Mouse (Mus musculus): Measurements from ENCODE around the gene Xrn1. TPM values are rescaled to one million over a fixed set of nuclear protein-coding genes. Genes with fewer than 3 reads are reported as not detected.
"Not testable (repeated sequence)": the region's sequence is repeated elsewhere in the genome, so short reads cannot be mapped to it uniquely, and the experiment has no call there.

Xrn1 gene
- polyA plus RNA-seq, 3 experiments from 2014 or later: 43.3 to 64.3 (median 51.5) TPM

DNA sequence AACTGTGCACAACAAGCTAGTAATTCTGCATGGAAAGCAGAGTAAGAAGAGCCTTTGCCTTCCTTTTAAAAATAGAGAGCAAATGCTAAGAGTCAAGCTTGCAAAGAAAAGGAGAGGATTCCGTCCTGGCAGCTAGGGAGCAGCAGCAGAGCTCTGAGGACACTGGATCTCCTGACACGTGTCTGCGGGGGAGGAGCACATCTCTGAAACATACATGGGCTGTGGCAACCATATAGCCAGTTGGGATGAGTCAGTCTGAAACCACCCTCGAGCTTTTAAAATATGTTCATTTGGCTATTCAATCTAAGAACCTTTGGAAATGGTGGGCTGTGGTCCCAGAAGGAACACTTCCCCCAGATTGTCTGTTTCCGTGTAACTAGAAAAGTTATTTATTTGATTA is 100.3 kb downstream of the Xrn1 start:
- no peak for ATAC-seq

DNA sequence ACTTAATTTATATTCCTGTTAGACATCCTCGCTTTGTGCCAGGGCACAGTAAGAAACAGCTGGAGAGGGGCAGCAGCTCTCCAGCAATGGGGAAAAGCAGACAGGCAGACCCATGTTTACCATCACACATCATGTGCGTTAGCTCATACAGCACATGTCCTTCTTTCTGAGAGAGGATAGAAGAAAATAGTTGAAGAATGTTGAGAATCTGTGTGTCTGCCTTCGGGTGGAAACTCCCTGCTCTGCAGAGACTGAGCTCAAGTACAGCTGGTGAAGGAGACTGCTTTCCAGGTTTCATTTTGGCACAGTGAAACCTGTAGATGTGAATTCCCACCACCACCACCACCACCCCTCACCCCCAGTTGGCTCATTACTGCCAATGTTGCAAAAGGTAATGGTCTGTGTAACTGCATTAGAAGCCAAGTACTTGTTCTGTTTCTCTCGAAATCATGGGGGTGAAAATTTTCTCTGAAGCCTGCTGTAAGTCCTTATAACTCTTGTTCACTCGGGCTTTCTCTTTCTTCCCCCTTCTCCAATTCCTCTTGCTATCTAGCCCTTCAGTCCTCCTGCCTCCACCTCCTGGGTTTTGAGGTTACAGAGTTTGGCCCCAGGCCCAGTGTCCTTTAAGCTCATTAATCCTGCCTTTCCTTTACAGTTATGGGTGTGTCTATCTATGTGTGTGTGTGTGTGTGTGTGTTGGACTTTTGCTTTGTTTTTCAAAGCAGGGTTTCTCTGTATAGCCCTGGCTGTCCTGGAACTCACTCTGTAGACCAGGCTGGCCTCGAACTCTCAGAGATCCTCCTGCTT is 102.1 kb downstream of the Xrn1 start:
- ATAC-seq: no peak

DNA sequence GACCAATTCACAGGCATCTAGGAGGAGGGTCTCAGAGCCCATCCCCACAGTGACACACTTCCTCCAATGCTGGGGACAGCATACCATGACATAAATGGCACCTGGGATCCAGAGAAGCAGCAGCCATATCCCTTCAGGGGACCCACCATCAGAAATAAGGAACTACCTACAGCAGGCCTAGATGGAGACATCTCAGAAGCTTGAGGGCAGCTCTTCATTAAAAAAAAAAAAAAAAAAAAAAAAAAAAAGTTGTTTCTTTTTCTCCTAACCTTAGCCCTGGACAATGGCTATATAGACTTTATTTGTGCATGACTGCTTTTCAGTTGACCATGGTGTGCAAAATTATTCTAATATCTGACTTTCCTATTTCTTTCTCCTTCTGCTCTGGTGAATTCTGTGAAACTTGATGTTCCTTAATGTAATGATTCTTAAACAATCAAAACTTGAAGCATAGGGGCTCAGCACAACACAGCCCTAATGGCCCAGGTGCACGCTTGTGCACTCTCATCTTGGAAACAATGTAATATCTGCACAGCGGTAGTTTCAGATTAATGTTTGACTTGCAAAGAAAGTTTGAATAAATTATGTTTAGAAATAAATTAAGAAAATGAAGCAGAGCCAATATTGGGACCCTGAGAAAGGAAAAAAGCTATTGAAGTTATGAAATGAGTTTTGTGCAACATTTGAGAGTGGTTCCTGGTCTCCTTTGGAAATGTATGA is 108.7 kb downstream of the Xrn1 start:
- no peak for ATAC-seq

DNA sequence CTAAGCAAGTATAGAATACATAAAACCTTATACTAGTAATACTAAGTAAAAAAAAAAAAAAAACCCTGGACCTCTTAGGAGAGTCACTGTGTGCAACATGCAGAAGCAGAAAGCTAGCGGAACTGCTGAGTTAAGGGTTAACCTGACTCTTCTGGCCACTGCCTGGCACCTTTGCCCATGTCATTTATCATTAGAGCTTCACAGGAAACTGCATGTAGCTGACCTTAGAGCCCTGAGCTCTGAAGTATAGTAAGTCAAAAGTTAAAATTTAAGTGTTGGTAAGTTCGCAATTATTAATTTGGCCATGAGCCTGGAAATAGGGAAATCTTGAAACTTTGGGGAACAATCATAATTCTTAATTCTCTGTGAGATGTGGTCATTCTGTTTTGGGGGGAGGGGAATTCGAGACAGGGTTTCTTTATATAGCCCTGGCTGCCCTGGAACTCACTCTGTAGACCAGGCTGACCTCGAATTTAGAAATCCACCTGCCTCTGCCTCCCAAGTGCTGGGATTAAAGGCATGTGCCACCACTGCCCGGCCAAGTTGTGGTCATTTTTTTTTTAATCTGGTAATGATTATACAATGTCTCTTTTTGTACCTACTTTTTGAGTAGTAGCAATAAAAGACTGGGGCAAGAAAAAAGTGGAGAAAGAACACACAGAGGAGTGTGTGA is 109.4 kb downstream of the Xrn1 start:
- no peak for ATAC-seq

DNA sequence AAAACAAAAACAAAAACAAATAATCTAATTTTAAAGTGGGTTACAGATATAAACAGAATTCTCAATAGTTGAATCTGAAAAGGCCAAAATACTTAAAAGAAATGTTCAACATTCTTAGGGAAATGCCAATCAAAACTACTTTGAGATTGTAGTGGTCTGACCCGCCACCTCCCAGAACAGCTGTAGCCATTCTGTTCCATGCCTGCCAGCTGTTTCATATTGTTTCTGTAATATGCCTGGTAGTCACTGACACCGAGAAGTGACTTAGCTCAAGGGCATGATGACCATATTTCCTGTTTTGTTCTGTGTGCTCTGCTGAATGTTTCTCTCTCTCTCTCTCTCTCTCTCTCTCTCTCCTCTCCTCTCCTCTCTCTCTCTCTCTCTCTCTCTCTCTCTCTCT is 112.9 kb downstream of the Xrn1 start:
- ATAC-seq: no peak

DNA sequence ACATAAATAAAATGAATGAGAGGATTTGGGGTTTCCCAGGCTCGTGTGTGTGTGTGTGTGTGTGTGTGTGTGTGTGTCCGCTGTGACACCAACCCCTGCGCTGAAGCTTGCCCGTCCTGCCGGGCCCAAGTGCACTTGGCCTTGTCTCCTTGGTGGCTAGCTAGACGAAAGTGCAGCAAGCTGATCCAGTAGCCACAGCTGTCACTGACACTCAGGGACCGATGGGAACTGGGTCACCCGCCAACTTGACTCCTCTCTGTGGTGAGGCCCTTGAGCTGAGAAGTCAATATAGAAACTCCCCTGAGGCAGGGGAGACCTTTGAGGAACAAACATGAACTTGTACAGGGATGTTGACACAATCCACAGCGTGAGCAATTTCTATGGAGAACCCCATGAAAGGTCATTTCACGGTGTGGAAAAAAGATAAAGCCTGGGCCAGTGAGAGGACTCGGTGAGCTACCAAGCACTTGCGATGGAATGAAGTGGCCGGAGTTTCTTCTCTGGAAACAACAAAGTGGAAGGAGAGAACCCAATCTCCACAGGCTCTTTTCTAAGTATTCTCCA is 124.3 kb downstream of the Xrn1 start:
- no peak for ATAC-seq

DNA sequence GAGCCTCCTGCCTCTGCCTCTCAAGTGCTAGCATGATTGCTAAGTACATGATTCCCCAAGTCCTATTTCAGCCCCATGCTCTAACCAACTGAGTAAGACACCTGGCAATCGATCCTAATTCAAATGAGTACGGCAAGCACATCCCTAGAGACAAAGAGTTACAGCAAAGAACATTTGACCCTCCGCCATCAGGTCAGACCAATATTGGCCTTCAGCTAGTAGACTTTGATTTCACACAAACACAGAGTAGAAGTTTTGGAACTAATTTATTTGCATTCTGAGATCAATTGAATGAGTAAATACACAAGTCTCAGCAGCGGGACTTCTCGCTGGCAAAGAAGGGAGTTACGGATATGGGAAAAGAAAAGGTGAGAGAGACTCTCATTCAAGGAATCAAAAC is 130.7 kb downstream of the Xrn1 start:
- ATAC-seq: no peak

DNA sequence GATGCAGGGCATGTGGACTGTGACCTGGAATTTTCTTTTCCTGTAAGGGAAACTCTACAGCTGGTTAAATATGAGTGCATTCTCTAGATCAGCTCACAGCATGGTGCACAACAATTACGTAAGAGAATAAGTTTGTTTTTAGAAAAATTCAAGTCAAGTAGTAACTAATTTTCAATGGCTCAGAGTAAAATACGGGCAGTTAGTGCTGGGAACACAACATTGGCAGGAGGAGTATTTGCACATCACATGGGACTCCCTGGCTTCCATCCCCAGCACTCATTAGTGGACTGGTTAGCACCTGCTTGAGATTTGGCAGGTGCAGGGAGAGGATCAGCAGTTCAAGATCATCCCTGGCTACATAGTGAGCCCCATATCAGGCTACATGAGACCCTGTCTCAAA is 133.1 kb downstream of the Xrn1 start:
- ATAC-seq: no peak

DNA sequence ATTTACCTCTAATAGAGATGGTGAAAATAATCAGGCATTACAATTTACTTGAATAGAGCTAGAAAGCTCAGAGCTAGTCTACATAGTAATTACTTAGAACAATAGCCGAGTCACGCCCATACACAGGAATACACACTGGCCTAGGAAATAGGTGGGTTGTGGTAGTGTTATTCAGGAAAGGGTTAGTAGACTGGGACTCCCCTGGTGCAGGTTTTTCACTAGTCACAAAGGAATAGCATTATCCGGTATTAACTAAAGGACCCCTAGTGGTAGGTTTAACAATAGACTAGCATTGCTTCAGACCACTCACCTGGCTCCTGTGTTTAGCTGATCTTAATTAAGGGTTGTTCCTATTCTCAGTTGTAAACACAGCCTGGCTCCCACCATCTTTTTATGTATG is 133.9 kb downstream of the Xrn1 start:
- not testable (repeated sequence) for ATAC-seq

DNA sequence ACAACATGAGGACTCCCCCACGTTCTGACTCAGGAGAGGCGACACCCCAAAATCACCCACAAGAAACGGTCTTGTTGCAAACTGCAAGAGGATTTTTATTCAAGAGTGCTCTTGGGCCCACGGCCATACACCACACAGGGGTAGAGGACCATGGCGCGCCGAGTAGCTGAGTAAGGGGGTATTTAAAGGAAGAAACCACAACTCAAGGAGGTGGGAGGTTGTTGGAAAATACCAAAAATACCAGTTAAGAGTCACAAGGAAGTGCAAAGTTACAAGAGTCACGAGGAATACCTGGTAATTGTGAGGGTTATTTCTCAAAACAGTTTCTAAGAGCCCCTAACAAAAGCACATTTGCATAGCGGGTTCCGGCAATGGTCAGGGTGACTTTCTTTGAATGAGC is 138.1 kb downstream of the Xrn1 start:
- not testable (repeated sequence) for ATAC-seq

DNA sequence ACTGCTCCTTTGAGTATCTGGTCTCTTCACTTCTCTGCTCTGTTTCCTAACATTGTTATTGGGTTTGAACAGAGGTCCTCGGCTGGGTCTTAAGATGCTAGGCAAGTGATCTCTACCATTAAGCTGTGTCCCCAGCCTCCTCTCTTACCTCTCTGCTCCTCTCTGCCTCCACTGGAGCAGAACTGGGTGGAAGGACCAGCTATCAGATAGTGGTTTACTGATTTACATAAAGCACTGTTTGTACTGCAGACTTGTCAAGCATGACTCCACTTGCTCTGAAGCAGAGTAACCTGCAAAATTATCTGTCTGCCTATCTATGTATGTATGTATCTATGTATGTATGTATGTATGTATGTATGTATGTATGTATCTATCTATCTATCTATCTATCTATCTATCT is 138.7 kb downstream of the Xrn1 start:
- no peak for ATAC-seq

DNA sequence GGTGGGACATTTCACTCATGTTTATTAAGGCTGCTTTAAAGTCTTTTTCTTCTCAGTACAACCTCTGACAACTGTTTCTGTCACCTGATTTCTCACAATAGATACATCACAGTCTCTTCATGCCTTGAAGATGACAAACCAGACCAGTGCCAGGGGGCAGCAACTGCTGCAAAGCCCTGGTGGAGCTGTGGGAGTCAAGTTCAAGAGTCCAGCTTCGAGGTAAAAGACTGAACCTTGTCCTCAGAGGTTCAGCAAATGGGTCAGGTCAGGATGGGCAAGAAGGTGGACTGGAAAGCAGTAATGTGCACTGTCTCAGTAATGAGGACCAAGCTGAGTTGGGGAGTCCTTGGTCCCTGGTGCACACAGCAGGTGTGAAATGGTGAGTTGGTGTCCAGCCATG is 139.8 kb downstream of the Xrn1 start:
- no peak for ATAC-seq

DNA sequence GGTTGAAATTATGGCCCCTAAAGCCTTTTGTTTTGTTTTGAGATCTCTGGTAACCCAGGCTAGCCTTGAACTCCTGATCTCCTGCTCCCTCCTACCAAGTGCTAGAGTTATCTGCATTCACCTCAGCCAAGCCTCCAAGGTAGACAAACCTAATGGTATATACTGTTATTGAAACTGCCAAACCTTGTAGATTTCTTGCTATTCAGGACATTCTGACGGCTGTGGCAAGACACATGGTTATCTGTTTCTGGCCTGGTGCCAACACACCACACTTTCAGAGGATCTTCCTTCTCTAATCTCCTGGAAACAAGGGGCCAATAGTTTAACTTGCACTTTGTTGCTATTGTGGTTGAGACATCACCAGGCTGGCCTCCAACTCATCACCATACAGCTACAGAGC is 140.6 kb downstream of the Xrn1 start:
- no peak for ATAC-seq

DNA sequence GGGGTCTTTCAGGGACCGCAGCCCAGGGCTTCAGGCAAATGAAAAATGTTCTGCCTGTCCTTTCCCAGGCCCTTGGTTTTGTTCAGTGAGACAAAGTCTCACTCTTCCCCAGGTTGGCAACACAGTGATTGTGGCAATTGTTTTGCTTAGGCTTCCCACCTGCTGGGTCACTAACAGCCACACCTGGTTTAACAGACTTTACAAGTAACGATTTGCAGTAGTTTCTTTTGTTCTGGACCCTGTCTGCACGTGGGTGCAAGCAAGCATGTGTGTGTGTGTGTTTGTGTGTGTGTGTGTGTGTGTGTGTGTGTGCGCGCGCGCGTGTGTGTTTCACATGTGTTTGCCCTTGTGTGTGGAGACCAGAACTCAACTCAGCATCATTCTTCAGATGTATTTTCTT is 148.3 kb downstream of the Xrn1 start:
- no peak for ATAC-seq

Other genes starting within 250 kb of the Xrn1 start
- under 1 TPM; 0.34 to 0.60 (median 0.38) TPM for gene Trpc1, start 204.4 kb upstream of the Xrn1 start, polyA plus RNA-seq (2017; shearing (Covaris generic))
- 1 to 10 TPM in 1 of 3 experiments, under 1 TPM in 2; 0.41 to 1.1 (median 0.55) TPM for gene Pls1, start 109.4 kb upstream of the Xrn1 start, polyA plus RNA-seq (2017; shearing (Covaris generic))
- 10 to 100 TPM; 20.9 to 29.2 (median 26.0) TPM for gene Atr, start 97.2 kb upstream of the Xrn1 start, polyA plus RNA-seq (2017; shearing (Covaris generic))
- under 1 TPM; 0.49 to 0.87 (median 0.86) TPM for gene Gk5, start 164.6 kb downstream of the Xrn1 start, polyA plus RNA-seq (2017; shearing (Covaris generic))
- gene Tfdp2, start 241.5 kb downstream of the Xrn1 start, polyA plus RNA-seq (2017; shearing (Covaris generic)): 10 to 100 TPM in 1 of 3 experiments, 1 to 10 TPM in 2; 8.7 to 12.1 (median 9.5) TPM

Measured in inflammation-experienced regulatory T-cells, adult 6 months (primary cell).